Mouse (Mus musculus) liver, adult 2 months (tissue): ENCODE measurements around the gene Strc.

Source experiments
- CTCF ChIP-seq: fragments of 200-500 bp; IDR thresholded peaks from 2 replicates; pipeline ENCODE4 v1.5.1; 2011; ENCODE audit warnings: low read depth, low read length, control low read depth
- POLR2A ChIP-seq: fragments of 200-500 bp; IDR thresholded peaks from 2 replicates; pipeline ENCODE4 v1.6.1; 2011; ENCODE audit warnings: low read length, control low read depth; ENCODE audit not compliant: insufficient read depth; ENCODE audit errors: extremely low read depth

DNA sequence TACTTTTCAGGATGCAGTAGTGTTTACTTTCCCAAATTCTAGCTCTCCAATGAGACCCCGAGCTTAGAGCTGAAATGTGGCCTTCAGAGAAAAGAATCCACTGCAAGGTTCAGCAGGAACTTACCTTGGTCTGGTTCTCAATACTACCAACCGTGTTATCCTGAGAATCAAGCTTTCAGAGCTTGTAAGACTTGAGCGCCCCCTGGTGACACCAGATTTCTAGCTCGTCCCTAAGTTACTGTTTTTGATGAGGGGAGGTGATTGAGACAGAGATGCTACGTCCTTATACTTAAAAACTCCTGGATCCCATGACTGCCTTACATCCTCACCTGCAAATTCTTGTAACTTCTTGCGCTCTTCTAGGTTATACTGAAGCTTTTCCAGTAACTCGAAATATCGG lies 9.7 kb upstream of the Strc start:
- no peak for TF ChIP-seq CTCF
- TF ChIP-seq POLR2A, result no peak
